Mouse (Mus musculus): Measurements from ENCODE around the gene Hmcn2.

The Hmcn2 gene

GRCm38 (mm10) chr2:31454280-31454679 is 140.1 kb downstream of the Hmcn2 start:
- DNase-seq (ENCODE audit: low spot score in 2 of 2): no peak

GRCm38 (mm10) chr2:31455418-31455817 is 141.2 kb downstream of the Hmcn2 start:
- DNase-seq (ENCODE audit: low spot score in 2 of 2): no peak

GRCm38 (mm10) chr2:31458460-31458859 is 144.2 kb downstream of the Hmcn2 start:
- no peak for DNase-seq (ENCODE audit: low spot score in 2 of 2)

GRCm38 (mm10) chr2:31458989-31459936 is 145.0 kb downstream of the Hmcn2 start:
- DNase-seq (ENCODE audit: low spot score in 2 of 2): no peak

GRCm38 (mm10) chr2:31460025-31460571 is 145.9 kb downstream of the Hmcn2 start:
- DNase-seq (ENCODE audit: low spot score in 2 of 2): no peak

GRCm38 (mm10) chr2:31460920-31461319 is 146.7 kb downstream of the Hmcn2 start:
- DNase-seq (ENCODE audit: low spot score in 2 of 2): no peak

GRCm38 (mm10) chr2:31462051-31462450 is 147.8 kb downstream of the Hmcn2 start:
- no peak for DNase-seq (ENCODE audit: low spot score in 2 of 2)

- no peak for DNase-seq (ENCODE audit: low spot score in 2 of 2)
Measured at GRCm38 (mm10) chr2:31463253-31463652, 149.0 kb downstream of the Hmcn2 start.

- DNase-seq (ENCODE audit: low spot score in 2 of 2): no peak
Measured at GRCm38 (mm10) chr2:31463696-31464528, 149.7 kb downstream of the Hmcn2 start.

- DNase-seq (ENCODE audit: low spot score in 2 of 2): no peak
Measured at GRCm38 (mm10) chr2:31464529-31464910, 150.3 kb downstream of the Hmcn2 start.

- DNase-seq (ENCODE audit: low spot score in 2 of 2): no peak
Measured at GRCm38 (mm10) chr2:31467457-31467856, 153.2 kb downstream of the Hmcn2 start.

- DNase-seq (ENCODE audit: low spot score in 2 of 2): no peak
Measured at GRCm38 (mm10) chr2:31468857-31469256, 154.6 kb downstream of the Hmcn2 start.

- DNase-seq (ENCODE audit: low spot score in 2 of 2): no peak
Measured at GRCm38 (mm10) chr2:31469480-31469879, 155.3 kb downstream of the Hmcn2 start.

- peak in 1 of 2 experiments; percentile 33 for DNase-seq (ENCODE audit: low spot score in 2 of 2)
Measured at GRCm38 (mm10) chr2:31469931-31470682, 155.9 kb downstream of the Hmcn2 start, which contains the start of gene Ass1. Gene Ass1, plus strand, starts transcription at chr2:31470207.

- no peak for DNase-seq (ENCODE audit: low spot score in 2 of 2)
Measured at GRCm38 (mm10) chr2:31470683-31471385, 156.6 kb downstream of the Hmcn2 start.

- DNase-seq (ENCODE audit: low spot score in 2 of 2): no peak
Measured at GRCm38 (mm10) chr2:31471611-31472010, 157.4 kb downstream of the Hmcn2 start.

GRCm38 (mm10) chr2:31472406-31473065 is 158.3 kb downstream of the Hmcn2 start:
- no peak for DNase-seq (ENCODE audit: low spot score in 2 of 2)

- no peak for DNase-seq (ENCODE audit: low spot score in 2 of 2)
Measured at GRCm38 (mm10) chr2:31473941-31474340, 159.7 kb downstream of the Hmcn2 start.

GRCm38 (mm10) chr2:31474686-31475085 is 160.5 kb downstream of the Hmcn2 start:
- DNase-seq (ENCODE audit: low spot score in 2 of 2): no peak

- no peak for DNase-seq (ENCODE audit: low spot score in 2 of 2)
Measured at GRCm38 (mm10) chr2:31476107-31476820, 162.0 kb downstream of the Hmcn2 start.
